Mouse (Mus musculus): Measurements from ENCODE around the gene Usp29.
"Not testable (repeated sequence)": the region's sequence is repeated elsewhere in the genome, so short reads cannot be mapped to it uniquely, and the experiment has no call there.

Usp29 gene

DNA sequence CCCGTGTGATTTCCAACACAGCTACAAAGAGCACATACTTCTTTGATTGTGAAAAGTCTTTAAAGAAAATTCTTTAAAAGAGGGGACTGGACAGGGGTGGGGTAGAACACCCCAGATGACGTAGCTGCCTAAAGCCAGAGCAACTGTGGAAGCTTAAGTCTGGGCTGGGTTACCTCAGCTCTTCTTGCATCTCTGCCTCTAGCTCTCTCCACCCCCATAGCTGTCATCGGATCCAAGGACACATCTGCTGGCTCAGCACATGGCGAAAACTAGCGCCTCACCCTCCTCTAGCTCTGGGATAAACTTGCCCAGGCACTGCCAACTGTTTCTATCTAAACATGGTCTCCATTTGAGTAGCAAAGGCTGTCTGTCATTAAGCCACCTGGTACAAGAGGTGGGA, 34.9 kb downstream of the Usp29 start:
- DNase-seq (ENCODE audit: low spot score) = no peak

DNA sequence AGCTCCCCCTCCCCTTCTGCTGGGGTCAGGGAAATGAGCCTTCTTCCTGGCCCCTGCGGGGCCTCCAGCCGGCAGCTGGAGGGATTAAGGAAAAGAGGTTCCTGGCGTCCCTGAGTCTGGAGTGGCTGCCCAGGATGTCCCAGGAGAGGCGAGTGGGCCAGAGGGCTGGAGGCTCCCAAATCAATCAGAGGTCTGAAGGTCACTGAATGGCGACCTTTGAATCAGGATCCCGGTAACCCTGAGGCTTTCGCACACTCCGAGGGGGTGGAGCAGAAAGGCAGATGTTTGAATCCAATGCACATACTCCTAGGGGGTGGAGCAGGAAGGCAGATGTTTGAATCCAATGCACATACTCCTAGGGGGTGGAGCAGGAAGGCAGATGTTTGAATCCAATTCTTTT, 39.9 kb downstream of the Usp29 start:
- DNase-seq (ENCODE audit: low spot score) = no peak

DNA sequence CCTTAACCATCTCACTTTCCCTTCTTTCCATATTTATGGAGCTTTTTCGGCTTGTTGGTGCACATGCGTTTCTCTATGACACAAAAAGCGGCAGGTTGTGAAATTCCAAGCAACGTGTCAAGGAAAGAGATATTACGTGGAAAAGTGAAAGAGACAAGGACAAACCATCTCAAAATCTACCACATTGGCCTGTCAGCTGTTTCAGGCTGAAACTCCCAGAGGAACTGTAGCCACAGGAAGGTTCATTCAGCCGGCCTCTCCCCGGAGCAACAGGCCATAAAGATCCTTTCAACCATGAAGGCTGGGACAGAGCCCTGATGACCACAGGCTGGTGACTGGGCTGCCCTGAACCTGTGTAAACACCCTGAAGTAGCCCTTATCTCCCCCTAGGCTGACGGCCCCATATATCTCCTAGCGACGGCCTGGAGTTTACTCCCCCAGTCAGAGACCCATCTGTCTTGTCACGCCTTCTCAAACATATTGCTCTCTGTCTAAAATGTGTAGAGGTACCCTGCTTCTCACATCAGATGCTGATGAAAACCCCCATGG, 43.6 kb downstream of the Usp29 start:
- not testable (repeated sequence) for DNase-seq (ENCODE audit: low spot score)

DNA sequence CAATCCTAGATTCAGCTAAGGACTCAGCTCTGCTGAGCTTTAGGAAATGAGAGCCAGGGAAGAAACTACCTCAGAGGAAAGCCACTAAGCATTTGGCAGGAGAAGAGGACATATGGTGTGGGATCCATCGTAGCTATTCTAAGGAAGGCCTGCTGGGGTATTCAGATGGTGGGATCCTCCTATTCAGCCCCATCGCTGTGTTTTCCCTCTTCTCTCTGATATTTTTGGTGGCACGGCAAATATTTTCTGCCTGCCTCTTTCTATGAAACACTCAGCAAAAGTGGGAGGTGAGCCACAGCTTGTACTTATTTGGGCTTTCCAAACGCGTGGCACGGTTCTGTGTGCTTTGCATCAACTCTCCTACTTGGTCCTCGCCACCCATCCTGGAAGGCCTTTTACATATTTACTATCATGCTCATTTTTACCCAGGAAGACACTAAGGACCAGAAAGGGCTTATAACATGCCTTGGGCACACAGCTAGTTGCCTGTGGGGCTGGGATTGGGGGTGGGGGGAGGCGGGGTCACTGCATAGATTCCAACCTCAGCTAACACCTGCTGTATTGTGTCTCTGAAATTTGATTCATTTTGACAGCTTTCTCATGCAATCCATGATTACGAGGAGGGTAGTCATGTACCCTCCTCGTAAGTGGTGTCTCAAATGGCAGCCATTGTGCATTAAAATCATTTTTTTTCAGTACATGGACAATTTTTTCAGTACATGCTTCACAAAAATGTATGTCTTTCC, 46.1 kb downstream of the Usp29 start:
- DNase-seq (ENCODE audit: low spot score) = peak; percentile 53

DNA sequence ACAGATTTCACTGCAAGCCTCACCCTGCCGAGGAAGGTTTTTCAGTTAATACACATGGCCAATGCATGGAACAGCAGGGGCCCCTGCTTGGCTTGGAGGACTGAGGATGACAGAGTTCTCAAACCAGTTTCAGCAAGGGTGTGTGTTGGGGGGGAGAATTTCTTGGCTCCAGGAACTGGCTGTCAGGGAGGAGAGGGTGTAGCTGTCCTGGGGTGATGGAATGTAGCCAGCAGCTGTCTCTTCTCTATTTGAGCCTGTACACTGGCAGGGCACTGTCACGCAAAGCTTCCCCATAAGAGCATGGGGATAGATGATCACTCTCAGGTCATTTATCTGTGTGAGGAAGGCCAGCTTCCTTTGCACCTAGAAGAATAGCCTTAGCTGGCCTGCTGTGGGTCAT, 46.7 kb downstream of the Usp29 start:
- no peak for DNase-seq (ENCODE audit: low spot score)

DNA sequence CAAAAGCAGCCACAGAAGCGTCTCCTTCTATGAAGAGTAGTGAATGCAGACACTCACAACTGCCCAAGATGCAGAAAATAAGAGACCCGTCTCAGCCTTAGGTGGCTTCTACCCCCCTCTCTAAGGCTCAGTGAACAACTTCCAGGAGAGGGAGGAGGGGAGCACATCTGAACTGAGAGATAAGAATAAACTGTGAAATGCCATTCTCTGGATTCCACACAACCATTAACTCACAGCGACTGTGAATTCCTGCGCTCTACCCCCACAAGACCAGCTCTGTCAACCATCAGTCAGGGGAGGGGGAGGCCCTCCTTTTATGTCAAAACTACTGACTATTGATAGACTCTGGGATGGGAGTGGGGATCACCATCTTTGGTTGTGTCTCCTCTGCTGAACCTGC, 47.3 kb downstream of the Usp29 start:
- DNase-seq (ENCODE audit: low spot score) = no peak

DNA sequence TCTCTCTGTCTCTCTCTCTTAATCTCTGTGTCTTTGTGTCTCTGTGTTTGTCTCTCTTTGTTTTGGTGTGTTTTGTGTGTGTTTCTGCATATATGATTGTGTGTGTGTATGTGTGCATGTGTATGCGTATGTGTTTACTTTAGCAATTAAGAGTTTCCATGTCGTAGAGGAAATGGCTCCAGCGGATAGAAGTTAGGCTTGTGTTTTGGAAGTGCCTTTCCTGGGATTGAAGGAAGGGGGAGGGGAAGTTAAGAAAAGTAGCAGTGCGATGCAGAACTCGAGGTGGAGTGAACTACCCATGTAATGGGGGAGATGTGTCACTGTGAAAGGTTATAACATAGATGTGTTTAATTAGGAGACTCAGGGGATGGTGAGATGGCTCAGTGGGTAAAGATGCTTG, 48.8 kb downstream of the Usp29 start:
- no peak for DNase-seq (ENCODE audit: low spot score)

DNA sequence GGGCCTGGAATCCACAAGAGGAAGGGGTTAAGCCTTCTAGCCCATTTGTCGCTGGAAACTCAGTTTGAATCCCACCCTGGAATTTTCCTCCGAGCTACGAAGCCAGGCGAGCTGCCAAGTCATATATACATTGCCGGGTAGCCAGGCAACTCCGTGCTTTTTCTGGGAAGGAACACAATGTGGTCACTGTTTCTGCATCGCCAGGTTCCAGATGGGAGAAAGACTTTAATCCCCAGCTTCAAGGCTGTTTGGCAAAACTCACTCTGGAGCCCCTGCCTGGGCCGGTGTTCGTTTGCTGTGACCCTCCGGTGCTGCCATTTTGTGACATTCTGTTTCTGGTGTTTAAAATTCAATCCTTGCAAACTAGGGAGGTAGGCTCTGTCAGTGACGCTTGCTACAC, 51.2 kb downstream of the Usp29 start:
- DNase-seq (ENCODE audit: low spot score) = no peak

DNA sequence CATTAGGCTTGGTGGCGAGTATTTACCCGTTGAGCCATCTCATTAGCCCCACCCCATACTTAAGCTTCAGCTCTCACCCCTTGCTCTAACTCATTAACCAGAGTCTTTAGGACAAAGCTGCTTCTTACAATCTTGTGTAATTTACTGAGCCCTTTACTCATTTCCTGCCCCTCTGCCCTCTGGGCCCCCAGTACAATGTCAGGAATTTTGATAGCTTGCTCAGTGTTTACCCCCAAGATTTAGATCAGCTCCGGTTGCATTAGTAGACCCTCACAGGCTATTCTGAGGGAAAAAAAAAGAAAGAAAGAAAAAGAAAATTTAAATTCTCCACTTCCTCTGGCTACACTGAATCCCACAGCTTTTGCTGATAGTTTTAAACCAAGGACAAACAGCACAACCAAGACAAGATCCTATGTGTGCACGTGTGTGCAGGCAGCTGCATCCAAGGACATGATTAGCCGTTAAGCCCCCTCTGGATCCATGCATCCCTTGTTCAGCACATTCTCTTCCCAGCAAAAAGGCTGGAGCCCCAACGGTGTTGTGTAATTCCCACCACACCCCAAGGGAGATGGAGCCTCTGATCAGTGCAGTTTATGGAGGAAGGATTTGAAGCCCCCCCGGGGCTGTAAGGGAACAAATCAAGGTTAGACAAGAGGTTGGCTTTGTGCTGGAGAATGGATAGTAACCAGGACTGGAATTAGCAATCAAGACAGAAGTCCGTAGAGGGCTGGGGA, 54.1 kb downstream of the Usp29 start:
- DNase-seq (ENCODE audit: low spot score) = no peak

DNA sequence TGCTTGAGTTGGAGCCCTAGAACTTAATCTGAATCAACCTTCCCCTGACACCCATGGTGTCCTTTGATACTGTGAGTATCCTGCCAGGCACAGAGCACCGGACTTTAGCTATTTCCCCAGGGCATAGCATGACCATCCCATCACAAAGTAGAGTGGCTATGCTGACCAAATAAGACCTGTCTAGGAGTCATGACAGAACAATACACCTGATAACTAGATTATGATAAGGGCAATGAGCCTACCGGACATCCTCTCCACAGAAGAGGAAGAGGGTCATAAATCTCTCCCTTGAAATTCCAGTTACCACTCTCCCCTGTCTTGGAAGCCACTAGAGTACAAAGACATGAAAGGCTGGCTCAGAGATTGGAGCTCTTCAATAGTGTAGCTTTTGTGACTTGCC, 56.6 kb downstream of the Usp29 start:
- no peak for DNase-seq (ENCODE audit: low spot score)

DNA sequence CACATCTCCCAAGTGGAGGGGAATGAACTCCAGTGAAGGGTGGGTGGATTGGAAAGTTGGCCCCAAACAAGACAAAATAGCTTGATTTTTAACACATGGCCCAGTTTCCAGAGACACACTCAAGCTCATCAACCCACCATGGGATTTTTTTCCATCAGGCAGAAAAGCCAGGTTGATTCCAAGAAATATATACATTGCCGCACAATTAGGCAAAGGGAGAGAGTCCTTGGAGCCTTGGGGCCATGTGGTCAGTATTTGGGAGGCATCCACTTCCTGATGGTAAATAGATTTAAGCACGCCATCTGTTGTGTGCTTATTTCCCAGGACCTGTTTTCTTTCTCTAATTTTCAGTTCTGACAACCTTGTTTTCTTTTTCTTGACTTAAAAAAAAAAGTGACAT, 57.7 kb downstream of the Usp29 start:
- no peak for DNase-seq (ENCODE audit: low spot score)

DNA sequence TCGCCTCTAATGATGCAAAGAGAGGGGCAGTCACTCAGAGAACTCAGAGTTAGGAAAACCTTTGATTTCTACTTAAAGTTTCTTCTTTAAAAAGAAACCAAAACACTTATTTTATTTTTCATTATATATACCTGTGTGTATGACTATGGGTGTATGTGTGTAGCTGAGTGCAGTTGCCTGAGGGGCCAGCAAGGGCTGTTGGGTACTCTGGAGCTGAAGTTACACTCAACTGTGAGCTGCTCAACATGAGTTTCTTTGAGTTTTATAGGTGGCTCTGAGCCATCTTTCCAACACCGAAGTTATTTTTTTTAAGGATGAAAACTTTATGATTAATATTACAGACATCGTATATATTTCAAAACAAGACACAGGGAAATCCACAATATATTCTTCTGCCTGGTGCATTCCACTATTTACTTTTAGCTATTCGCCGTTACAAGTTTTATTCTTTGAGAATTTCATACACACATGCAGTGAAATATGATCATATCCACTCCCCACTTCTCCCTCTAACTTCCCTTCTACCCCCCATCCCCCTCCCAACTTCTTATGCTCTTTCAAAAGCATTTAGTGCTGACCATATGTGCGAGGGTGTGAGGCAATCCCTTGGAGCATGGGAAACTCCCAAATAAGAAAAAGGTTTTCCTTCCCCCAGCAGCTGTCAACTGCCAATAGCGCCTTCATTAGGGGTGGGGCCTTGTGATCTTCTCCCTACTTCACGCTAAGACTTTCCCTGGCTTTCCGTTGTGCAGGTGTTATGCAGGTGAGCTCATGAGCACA, 61.1 kb downstream of the Usp29 start:
- DNase-seq (ENCODE audit: low spot score) = no peak

DNA sequence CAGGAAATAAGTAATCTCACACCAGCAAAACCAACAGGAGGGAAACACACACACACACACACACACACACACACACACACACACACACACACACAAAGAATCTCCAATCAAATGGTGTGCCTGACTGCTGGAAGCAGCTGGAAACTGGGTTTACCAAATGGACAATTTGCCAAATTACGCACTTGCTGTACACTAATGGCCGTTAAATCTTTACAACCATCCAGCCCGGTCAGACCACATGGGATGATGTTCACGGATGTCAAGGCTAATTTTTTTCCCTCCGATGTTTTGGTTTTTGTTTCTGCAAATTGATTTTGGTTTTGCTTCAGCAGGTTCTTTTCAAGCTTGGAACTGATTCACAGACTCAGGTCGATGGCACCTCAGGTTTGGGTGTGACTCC, 62.9 kb downstream of the Usp29 start:
- no peak for DNase-seq (ENCODE audit: low spot score)

DNA sequence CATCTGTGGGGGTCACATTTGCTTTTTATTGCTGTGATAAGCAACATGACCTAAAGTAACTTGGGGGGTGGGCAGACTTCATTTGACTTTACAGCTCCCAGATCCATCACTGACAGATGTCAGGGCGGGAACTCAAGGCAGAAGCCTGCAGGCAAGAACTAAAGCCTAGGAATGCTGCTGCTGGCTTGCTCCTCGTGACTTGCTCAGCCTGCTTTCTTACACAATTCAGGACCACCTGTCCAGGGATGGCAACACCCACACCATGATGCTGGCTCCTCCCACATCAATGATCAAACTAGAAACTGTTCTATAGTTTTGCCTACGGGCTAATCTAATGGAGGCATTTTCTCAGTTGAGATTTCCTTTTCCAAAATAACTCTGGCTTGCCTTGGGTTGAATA, 63.4 kb downstream of the Usp29 start:
- no peak for DNase-seq (ENCODE audit: low spot score)

DNA sequence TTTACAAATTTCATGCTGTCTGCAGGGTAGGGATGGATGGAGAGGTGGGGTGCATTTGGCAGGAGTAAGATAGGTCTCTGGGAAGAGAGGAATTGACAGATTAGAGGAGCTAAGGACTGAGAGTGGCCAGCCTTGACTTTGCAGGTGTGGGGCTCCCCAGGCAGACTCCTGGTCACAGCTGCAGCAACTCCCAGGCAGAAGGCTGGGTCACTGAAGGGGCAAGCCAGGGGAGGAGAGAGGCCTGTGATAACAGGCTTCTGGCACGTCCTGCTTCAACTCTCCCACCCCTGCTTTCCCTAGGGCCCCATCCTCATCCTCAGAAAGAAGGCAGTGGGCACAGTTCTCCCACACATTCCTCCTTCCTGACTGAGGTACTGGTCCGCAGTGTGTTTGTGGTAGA, 67.0 kb downstream of the Usp29 start:
- no peak for DNase-seq (ENCODE audit: low spot score)

DNA sequence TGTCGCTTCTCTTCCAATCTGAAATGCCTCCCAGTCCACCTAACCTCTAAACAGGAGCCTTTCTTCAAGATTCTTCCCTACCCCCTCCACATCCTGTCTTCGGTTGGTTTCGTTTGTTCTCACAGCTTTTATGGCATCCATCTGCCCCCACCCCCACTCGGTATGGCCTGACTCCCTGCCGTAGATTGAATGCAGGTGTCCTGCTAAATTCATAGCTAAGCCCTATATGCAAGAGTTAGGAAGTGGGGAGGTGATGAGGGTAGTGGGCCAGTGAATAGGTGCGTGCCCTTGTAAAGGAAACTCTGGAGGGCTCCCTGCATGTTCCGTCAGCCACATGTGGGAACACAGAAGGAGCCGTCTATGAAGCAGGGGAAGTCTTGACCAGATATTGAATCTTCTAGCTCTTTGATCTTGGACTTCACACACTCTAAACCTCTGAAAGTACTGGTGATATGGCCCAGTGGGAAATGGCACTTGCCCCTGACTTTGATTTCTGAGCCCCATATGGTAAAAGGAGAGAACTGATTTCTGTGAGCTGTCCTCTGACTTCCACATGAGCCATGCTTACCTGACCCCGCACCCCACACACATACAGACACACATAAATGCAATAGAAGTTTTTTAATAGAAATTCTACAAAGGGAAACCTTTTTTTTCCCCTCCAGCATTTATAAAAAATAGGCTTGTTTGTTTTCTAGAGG, 68.9 kb downstream of the Usp29 start:
- DNase-seq (ENCODE audit: low spot score) = no peak

DNA sequence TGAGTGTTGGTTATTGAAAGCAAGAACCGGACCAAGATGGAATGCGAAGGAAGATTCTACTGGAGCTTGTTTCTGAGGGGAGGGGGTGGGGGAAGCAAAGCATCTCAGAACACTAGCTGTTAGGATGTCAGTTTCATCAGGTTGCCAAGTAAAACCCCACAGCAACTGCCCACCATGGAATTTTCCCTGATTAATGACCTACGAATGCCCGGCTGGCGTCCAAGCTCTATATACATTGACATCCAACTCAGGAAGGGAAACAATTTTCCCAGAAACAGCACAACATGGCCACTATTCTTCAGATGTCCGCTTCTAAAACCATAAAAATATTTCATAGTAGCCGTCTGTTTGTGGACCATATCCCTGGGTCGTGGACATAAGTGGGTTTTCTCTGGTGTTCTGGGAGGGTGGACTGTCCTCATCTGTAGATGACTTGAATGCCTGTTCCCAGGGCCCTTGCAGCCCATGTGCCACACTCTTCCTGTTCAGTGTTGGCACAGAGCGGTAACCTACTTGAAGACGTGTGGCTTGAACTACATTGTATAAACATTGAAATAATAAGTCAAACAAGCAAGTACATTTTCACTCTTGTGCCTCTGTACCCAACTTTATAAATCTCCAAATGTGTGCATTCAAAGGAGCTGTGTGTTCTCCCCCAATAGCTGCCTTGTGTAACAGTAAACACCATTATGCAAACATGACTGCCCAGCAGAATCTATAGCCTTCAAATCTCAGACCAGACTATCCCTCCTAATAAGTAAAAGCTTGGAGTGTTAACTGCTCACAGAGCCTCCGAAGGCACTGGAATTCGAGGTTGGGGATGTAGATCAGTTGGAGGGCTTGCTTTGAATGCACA, 70.4 kb downstream of the Usp29 start:
- DNase-seq (ENCODE audit: low spot score) = no peak

DNA sequence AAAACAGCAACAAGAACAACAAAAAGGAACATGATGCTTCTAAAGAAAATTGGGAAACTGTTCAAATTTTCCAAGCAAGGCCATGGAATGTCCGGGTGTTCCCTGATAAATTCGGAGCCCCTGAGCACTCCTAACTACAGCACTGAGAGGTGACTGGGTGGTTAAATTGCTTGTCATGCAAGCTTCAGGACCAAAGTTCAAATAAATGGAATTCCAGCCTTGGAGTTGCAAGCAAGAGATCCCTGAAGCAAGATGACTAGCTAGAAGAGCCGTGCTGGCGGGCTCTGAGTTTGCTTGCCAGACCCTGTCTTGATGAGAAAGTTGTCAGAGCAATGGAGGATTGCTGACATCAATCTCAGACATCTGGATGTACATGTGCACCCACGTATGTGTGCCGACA, 71.3 kb downstream of the Usp29 start:
- DNase-seq (ENCODE audit: low spot score) = no peak

DNA sequence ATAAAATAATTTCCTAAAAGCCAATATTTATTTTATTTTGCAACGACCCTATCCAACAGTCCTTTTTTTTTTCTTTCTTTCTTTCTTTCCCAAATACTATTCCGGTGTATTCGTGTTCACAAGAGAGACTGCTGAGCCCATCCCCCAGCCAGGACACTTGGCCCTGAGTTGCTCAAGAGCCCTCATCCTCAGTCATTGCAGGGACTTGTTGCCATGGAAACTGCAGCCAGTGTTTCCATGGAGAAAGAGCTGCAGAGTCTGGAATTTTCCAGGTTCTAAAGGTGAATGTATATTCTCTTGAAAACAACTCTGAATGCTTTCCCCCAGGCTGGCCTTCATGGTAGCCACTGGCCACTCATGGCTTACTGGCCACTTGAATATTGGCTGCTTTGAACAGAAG, 80.2 kb downstream of the Usp29 start:
- DNase-seq (ENCODE audit: low spot score) = no peak

DNA sequence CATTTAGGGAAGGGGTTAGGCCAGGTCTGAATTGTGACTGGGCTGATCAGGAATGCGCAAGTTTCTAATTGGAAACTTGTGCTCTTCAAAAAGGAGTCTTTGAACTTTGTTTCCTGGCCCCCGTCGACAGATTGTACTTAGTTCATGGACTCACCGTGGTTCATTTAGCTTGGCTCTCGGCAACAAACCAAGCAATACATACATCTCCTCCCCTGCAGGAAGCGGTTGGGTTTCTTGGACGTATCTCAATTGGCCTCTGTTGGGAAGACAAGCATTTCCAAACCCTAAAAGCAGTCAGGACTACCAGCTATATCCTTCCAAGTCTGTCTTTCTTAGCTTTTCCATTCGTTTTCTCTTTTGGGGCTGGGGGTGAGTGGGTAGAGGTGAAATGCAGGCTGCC, 84.6 kb downstream of the Usp29 start:
- DNase-seq (ENCODE audit: low spot score) = no peak

DNA sequence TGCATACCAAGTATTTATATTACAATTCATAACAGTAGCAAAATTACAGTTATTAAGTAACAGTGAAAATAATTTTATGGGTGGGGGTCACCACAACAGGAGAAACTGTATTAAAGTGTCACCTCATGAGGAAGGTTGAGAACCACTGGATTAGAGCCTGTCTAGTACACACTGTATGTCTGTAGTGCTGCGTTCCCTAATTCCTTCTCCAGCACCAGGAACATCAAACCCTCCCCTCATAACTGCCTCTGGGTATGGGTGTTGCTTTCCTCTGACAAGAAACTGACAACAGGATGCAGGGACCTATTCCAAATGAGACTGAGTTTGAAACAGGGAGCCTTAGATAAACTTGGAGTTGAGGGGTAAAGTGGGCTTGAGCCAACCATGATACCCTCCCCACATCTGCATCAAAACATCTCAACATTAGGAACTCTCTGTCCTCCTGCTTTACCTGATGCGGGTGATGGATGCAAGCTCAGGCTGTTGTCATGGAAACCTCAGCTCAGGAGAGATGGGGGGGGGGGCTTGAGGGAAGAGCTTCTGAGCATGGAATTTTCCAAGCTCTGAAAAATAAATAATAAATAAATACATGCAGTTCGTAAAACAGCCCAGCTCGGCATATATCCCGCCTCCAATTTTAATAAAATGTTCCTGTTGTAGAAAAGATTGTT, 86.5 kb downstream of the Usp29 start:
- no peak for DNase-seq (ENCODE audit: low spot score)
